Mouse (Mus musculus) right cerebral cortex, postnatal 36 days (tissue): ENCODE results near the gene Fiz1.

Source experiments
- DNase-seq, 2 experiments: peaks; one replicate each; pipeline ENCODE4 v3.0.0; 2022; ENCODE audit warnings: low spot score in 2 of 2, mixed read lengths in 1 of 2

The Fiz1 gene

DNA sequence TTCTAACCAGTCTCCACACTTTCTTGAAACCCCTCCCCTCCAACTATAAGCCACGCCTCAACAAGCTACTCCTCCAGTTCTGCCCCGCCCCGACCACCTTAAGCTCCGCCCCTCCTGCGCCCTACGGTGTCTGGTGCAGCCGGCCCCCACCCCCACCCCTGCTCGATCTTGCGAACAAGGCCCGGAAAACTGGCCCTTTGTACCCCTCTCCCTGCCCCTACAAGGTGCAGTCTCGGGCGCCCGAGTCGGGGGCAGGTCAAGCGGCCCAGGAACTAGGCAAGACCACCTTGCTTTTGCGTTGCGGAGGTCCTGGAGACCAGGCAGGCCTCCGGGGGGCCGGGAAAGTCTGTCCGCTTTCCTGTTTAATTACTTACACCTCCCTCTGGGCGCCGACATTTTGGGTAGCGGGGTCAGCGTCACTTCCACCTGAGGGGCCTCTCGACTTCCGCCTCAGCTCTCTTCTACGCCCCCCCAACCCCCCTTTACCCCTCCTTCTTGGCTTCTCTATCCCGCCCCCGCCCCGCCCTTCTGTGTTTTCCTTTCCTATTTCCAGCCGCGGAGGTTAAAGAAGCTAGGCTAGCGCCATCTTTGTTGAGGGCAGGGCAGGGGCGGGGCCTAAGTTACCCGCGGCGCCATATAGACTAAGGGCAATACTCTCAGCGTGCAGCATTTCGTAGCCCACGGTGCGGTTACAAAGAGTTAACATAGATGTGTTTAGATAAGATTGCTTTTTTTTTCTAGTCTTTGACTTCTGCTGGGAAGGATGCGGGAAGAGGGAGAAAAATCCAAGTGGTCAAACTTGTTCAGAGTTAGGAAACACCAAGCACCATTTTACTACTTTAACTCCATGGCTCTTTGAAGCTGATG lies at the start of gene Fiz1, which contains the start of gene Zfp524:
Gene Fiz1 (minus strand): TSS at position 447 of the 867 bp plus-strand sequence.
Gene Zfp524 (plus strand): TSS at position 165 of the 867 bp plus-strand sequence.
- peak; percentile 96 for DNase-seq

DNA sequence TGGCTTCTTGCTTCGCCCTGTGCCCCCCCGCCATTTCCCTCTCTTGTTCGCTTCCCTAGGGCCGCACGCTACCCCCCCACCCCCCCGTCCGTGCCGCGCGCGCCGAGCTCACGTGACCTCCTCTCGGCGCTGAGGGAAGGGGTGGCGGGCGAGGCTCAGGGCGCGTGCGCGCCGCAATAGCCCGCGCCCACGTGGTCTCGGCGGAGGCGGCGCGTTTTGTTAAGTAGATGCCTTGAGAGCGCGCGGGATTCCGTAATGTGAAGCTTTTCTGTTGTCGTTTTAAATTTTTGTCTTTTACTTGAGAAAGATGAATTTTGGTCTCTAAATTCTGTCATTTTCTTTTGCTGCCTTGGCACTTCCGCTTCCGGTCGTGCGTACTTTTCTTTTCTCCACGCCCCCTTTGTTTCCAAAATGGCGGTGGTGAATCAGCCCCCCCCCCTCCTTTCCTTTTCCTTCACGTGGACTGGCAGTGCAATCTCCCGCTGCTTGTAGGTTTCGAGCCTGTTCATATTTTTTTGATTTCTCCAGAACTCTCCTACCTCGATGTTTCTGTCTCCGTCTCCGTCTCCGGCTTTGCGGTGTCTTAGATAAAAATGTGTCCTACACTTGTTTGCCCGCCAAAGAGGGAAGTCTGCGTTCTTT lies 48.0 kb upstream of the Fiz1 start:
- DNase-seq: no peak

DNA sequence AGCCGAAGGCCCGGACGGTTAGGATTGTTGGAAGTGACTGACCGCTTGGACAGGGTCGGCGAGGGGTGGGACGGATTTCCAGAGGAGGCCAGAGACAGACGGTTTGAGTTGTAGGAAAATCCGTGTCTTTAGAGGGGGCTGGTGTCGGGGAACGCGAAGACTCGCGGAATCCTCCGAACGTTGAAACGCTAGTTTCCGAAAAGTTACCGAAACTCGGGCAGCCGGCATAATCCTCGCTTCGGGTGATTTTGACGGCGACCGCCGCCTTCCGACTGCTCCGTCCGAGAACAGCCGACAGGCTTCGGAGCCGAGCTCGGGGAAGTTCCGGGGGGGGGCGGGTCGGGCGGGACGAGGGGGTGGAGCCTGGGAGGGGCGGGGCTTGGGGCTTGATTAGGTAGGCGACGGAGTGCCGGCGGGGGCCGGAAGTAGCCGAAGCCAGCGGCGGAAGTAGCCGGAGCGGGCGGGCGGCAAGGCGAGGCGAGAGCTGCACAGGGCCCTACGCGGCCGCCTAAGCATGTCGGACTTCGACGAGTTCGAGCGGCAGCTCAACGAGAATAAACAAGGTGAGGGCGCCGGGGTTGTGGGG lies 47.4 kb upstream of the Fiz1 start, which contains the start of gene U2af2:
Gene U2af2 (plus strand): TSS at position 370 of the 586 bp plus-strand sequence.
- DNase-seq: peak; percentile 90 to 92

DNA sequence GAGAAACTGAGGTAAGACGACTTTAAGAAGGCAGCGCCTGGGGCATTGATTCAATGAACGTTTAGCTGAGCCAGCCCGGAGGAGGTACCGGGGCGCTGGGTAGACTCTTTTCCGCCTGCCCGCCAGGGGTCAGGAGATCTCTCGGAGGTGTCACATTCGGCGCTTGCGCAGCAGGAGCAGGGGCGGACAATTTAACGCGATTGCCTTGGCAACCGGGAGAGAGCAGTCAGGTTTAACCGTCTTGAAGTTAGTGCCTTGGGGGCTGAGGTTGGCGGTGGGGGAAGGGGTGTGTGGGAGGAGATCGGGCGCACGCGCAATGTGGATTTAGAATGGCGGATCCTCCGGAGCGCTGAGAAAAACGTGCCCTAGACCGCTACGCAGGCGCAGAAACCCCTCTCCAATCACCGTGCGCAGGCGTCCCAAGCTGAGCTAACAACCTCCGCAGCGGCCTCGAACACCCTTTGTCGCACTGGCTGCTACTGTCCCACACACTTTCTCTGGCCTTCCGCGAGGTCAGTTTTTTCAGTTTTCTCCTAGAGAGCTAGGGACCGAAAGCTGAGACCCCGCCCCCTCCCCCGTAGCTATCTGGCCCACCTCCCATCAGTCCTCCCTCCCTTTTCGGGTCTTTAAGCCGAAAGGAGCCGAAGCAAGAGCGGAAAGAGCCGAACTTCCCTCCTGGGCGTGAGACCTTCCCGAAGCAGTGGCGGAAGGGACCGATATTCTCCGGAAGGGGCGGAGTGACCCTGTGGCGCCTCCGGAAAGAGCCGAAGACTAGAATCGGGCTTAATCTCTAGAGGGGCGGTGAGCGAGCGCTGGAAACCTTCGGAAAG lies 46.7 kb upstream of the Fiz1 start:
- peak; percentile 97 for DNase-seq

DNA sequence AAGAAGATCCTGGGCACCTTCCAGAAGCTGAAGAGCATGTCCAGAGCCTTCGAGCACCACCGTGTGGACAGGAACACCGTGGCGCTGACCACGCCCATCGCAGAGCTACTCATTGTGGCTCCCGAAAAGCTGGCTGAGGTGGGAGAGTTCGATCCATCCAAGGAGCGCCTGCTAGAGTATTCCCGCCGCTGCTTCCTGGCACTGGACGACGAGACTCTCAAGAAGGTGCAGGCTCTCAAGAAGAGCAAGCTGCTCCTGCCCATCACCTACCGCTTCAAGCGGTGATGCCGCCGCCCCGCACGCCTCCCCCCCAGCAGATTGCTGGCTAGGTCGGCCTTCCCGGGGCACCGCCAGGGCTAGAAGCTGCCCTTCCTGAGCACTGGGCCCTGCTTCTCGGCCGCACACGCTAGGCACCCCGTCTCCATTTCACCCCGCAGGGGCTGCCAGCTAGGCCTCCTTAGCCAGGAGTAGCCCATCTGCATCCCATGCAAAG lies 45.8 kb upstream of the Fiz1 start:
- DNase-seq: peak; percentile 73 to 76

DNA sequence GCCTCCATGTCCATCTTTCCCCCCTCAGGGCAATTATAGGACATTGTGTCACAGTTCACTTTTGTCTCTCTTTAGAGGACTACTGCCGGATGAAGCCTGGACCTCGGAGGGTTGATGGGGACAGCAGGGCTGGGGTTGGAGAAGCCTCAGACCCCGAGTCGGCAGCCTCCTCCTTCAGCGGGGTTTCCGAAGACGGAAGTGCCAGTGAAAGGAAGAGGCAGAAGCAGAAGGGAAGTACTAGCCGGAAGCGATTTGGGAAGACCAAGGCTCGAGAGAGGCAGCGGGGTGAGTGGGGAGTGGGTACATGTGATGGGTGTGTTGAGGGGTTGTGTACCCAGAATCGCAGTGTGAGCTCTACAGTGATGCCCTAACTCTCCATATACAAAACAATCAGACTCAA lies 44.9 kb upstream of the Fiz1 start:
- DNase-seq: no peak

DNA sequence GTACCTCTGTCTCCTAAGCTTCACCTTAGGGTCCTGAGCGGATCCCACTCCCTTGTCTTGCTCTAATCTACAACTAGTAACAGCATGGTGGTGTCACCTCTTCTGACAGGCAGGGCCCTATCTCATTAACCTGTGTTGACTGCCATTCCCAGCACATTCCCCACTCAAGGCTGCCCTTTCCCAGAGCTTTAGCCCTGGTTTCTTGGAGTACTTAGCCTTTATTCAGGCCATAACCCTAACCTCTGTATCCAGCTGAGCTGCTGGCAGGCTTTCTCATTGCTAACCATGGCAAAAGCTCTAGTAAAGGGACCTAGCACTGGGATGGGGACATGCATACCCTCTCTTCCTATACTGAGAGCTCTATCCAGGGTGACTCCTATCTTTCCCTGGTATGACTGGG lies 44.1 kb upstream of the Fiz1 start:
- DNase-seq: no peak

DNA sequence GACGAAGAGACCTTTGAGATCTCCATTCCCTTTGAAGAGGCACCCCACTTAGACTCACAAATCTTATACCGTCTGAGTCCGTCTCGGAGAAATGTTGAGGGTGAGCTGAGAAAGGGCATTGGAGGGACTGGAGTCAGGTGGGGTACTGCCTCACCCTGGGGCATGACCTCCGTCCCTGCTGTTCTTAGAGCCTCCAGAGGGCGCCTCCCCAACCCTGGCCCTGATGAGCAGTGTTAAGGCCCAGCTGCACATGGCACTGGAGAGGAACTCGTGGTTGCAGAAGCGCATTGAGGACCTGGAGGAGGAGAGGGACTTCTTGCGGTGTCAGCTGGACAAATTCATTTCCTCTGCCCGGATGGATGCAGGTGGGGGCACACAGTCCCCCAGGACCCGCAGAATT lies 43.3 kb upstream of the Fiz1 start:
- DNase-seq: no peak

DNA sequence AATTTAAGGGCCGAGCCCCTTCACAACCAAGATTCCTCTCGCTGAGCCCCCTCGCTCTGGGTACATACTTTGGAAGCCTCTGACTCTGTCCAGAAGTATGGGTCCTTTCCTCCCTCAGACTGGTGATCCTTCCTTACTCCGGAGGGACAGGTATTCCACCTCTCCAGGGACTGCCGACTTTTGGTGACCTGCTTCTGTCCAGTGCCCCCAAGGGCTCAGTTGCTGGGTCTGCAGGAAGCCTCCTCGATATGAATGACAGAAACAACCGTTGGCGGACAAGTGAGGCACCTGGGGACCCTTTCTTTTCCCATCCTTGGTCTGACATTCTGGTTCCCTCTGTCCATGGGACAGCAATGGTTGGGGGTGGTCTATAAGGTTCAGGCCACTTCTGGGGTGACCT lies 42.9 kb upstream of the Fiz1 start:
- DNase-seq: no peak

DNA sequence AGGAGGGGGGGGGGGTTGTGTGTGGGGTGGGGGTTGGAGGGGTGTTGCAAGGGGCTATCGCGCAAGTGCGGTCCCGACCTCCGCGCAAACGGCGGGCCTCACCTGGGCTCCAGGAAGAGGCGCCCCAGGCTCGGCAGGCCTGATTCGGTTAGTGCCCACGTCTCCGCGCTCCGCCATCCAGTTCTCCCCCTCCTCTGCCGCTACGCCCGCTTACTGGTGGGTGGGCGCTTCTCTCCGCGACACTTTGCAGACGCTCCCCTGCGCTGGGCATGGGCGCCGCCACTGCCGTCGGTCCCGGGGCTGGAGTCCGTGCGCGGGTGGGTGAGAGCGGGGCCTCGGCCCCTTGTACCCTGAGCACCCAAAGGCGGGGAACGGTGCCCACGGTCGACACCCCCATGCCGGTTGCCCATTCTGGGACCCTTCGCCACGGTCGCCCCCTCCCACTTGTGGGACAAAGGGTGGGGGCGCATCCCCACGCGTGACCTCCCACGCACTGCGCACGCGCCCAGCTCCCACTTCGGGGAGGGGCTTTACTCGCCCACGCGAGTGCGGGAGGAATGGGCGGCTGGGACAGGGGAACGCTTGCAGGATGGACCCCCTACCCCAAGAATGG lies 42.3 kb upstream of the Fiz1 start:
- peak; percentile 44 to 53 for DNase-seq

DNA sequence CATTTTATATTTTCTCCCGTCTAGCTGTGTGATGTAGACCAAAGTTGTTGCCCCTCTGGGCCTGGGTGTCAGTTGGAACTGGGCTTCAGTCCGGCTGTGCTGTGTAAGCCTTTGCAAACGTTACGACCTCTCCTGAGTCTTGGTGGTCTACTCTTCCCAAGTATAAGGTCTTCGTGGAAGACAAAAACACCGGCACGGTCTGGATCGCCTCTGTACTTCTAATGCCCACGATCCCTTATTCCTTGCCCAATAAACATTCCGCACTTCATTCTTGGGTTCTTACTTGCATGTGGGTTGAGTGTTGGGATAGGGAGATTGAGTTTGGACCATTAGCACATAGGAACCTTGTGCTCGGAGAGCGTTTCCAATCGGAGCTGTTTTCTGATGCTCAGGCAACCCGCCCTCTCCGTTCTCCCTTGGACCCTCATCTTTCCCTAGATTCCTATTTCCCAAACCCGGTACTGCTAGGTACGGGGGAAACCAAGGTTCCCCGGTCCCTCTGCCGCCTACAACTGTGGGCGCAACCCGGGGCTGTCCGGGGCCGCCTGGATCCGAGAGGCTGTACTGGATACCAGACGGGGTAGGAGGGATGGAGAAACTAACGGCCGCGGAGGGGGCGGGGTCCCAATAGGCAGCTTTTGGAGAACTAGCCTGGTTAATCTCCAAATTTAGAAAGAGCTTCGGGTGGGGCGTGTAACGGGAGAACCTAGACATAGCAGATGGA lies 39.1 kb upstream of the Fiz1 start:
- no peak for DNase-seq

DNA sequence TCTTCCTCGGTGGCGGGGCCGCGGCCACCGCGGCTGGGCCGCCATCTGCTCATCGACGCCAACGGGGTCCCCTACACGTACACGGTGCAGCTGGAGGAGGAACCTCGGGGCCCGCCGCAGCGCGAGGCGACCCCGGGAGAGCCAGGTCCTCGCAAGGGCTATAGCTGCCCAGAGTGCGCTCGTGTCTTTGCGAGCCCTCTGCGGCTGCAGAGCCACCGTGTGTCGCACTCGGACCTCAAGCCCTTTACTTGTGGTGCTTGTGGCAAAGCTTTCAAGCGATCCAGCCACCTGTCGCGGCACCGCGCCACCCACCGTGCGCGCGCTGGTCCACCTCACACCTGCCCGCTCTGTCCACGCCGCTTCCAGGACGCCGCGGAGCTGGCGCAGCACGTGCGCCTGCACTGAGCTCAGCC lies 38.4 kb upstream of the Fiz1 start:
- no peak for DNase-seq

DNA sequence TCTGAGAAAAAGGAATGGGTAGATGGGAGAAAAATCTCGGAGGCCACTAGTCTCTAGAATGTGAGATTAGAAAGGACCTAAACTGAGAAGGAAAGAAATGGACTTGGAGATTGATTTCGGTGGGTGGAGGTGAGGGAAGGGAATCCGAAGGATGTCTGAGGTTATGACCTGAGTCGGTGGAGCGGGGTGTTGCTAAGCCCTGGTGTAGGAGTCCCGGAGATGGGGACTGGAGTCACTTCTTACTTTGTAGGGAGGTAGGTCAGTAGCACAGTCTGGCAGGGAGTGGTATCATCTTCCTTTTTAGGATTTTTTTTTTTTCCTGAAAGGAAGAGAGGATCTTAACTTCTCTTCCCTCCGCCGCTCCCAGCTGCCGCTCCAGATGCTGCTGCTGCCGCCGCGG lies 37.9 kb upstream of the Fiz1 start:
- no peak for DNase-seq

DNA sequence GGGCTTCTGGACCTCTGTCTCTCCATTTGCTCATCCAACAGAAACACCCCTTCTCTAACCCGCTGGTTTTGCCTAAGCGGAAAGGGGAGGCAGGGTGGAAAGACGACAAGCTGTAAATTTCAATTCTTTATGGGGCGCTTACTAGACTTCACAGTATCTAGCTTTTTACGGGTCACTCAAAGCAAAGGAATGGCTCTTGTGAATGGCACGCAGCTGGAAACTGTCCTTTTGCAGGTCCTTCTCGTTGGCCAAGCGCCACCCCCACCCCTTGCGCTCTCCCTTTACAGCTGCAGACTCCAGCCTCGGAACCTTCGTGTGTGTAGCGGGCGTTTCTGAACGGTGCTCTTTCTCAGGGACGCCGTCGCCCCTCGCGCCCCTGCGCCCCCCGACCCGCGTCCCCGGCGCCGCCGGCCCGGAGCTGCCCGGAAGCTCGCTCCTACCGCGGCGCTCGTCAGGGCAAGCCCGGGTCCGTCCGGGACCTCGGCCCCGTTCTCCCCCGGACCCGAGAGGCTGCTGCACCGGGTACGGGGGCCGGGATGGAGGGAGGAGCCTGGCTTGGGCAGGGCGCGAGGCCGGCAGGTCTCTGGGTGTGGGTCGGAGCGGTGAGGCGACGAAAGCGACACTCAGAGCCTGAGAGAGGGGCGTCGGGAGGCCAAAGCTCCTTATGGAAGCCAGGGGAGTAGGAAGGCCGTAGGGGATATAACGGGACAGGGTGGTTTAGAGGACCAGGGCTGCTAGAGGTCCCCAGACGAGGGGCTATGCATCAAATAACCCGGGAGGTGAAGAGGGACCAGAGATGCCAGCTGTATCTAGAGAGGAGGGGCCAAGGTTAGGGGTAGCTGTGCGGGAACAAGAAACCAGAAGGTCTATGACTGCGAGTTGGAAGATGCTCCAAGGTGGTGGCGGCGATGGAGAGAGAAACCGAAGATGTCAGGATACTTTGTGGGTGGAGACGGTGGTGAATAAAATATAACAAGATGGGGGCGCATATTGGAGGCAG lies 37.0 kb upstream of the Fiz1 start, which contains the start of gene Zfp580:
Gene Zfp580 (plus strand): TSS at position 346 of the 1,000 bp plus-strand sequence.
- peak in 1 of 2 experiments; percentile 63 for DNase-seq

DNA sequence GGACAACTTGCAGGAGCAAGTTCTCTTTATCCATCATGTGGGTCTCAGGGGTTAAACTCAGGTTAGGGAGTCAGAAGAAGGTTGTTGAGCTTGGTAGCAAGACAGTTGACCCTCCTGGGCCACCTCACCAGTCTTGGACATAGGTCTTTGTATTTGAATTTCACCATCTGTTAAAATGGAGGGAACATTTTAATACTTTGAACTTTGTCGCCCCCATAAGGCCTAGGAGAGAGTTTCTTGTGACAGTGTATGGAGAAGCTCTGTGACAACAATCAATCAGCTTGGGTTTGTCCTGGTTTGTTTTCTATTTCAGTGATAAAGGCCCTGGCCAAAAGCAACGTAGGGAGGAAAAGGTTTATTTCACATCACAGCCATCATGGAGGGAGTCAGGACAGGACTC lies 32.8 kb upstream of the Fiz1 start:
- DNase-seq: no peak

DNA sequence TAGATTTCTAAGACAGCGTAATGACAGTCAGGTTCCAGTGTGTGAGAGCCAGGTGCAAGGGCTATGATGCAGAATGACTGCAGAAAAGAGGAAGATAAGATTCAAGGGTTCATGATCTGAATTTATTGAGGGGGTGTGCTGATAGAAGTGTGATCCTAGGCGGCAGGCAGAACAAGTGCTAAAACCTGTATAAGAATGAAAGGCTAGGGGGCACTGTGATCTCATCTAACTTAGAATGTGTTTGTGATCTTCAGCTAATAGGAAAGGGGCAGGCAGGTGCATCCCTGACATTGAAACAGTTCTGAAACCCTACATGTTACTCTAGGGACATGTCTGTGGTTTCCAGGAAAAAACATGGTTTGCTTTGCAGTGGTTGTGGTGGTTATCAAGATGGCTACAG lies 31.6 kb upstream of the Fiz1 start:
- no peak for DNase-seq

DNA sequence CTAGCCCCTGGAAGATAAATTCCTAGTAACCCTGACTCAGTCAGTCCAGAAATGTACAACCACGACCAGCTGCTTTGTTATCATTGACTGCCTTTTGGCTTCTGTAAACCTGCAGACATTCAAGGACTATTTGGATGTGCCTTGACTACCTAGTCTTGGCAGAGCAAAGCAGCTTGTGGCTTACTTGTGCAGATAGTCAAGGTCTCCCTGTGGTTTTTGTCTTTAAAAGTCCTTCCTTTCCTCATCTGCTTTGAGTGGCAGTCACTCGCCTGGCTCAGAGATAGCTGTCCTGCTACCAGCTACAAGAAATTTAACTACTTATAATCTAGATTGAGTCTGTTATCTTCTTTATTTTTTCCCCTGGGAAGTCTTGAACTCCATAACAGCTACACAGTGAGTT lies 30.5 kb upstream of the Fiz1 start:
- DNase-seq: no peak

DNA sequence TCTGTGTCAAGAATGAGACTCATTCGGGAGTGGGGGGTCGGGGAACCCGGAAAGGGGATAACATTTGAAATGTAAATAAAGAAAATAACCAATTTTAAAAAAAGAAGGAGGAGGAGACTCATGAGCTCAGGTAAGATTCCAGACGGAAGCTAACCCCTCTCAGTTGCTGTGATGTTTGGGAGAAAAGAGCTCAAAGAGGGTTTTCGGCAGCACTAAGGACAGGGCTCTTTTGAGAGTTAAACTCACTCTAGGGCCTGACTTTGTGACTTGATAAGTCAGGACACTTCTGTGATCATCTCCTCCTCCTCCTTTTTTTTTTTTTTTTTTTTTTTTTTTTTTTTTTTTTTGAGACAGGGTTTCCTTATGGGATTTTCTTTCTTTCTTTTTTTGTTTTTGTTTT lies 24.4 kb upstream of the Fiz1 start:
- no peak for DNase-seq

DNA sequence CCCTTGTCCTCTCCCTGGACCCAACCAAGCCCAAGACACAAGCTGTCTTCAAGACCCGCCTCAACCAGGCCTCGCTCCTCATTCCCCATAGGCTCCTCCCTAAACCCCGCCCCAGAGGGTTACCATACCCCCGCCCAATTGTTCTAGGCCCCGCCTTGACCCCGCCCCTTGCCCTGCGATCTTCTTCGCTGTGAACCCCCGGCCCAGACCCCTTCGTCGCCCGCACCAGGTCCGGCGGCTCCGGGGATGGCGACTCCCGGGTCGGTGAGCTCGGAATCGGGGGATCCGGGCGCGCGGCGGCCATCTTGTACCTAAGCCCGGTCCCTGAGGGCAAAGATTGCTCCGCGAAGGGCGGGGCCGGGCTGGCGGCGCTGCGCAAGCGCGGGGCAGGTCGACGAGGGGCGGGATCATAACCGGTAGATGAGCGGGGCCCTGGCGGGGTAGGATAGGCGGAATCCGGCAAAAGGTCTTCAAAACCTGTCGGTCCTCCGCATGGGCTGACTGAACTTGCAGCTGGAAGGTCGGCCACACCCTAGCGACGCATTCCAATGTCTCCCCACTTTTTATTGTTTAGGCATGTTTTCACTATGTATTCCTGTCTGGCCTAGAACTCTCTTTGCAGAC lies 23.7 kb upstream of the Fiz1 start, which contains the start of gene Zfp784:
Gene Zfp784 (minus strand): TSS at position 338 of the 624 bp plus-strand sequence.
- DNase-seq: peak; percentile 83 to 86
